Mouse (Mus musculus) layer of hippocampus, adult 6 months (tissue): Measurements from ENCODE around the gene Tssk2. TPM values are rescaled to one million over a fixed set of nuclear protein-coding genes. Genes with fewer than 3 reads are reported as not detected.

Experiments
- long read RNA-seq, 2 experiments: library from polyadenylated mRNA; unstranded; transcript quantifications; one replicate each; pipeline ENCODE4 v2.0.0; 2019 to 2020
- polyA plus RNA-seq: library from polyadenylated mRNA; unstranded; fragments of <200 nt; fragmentation: Nextera tagmentation; gene quantifications from 2 replicates; pipeline ENCODE4 v1.2.3, GENCODE M21; 2021

The Tssk2 gene
- not detected in 2 replicates for polyA plus RNA-seq
- long read RNA-seq, experiment 1, result 0 reads
- long read RNA-seq, experiment 2, result 0 reads

DNA sequence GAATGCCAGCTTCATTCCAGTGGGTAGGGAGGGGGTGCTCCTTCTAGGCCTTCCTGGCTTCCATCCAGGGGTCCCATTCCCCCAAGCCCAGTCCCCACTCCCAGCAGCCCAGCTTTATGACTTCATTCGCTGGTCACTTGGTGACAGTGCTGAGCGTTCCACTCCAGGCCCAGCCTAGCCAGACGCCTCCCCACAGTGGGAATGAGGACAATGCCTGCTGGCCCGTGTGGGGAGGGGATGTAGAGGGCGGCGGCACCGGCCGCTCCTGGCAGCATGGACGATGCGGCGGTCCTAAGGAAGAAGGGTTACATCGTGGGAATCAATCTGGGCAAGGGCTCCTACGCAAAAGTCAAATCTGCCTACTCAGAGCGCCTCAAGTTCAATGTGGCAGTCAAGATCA is at the start of gene Tssk2, which contains the start of gene Dgcr2:
Tssk2 (plus strand) TSS at position 176 of the 400 bp plus-strand sequence.
Dgcr2 (minus strand) TSS at position 101 of the 400 bp plus-strand sequence.

DNA sequence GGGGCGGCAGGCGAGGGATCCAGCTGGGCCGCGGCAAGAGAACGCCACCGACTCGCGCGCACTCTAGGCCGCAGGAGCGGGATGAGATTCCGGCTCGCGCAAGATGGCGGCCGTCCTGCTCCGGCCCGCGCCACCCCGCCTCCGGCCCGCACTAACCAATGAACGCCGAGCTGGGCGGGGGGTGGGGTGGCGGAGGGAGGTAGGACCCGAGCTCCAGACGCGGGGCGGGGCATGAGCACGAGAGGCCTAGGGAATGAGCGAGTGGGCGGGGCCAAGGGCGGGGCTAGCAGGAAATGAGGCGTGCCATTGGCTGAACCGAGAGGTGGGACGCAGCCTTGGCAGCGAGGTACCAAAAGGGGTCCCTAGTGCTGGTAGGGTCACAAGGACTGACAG is 6.9 kb upstream of the Tssk2 start, which contains the start of gene Gm20518:
Gm20518 (minus strand) TSS at position 105 of the 393 bp plus-strand sequence.

DNA sequence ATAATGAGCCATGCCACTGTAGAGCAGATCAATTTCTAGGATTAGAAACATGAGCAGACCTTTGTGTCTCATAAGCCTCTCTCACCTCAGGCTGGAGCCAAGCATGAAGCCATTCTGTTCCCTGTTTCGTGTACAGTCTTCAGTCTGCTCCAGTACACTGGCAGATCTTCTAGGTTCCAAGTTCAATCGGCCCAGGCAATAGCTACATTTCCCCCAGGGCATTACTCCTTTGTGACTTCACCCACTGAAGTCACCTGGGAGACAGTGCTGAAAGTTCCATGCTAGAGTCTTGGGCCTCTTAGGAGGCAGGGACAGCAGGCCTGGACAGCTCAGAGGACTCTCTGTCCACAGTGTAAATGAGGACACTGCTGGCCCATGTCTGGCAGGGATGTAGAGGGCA is 4.5 kb upstream of the Tssk2 start, which contains the start of gene Tssk1:
Tssk1 (plus strand) TSS at position 301 of the 400 bp plus-strand sequence.

DNA sequence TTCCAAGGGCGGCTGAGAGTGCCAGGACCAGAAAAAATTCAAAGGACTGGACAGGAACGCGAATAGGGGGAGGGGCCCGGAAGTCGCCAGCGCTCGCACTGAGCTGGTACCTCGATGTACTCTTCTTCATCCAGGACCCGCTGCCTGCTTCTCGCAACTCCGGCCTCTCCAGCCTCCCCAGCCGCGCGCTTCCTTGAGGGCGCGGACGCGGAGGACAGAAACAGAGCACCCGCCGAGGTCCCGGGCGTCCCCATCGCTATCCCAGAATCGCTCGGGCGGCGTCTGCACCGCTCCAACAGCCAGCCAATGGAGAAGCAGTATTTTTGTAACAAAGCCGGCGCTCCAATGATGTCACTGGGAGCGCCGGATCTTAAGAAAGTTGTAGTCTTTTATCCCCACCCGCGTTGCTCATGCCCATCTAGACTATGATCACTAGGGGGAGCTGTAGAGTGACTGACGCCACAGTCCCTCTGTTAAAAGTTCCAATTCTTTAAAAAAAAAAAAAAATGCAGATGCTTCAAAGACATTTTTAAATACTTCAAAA is 12.7 kb downstream of the Tssk2 start, which contains the start of gene Ess2:
Ess2 (minus strand) TSS at position 297 of the 544 bp plus-strand sequence.

DNA sequence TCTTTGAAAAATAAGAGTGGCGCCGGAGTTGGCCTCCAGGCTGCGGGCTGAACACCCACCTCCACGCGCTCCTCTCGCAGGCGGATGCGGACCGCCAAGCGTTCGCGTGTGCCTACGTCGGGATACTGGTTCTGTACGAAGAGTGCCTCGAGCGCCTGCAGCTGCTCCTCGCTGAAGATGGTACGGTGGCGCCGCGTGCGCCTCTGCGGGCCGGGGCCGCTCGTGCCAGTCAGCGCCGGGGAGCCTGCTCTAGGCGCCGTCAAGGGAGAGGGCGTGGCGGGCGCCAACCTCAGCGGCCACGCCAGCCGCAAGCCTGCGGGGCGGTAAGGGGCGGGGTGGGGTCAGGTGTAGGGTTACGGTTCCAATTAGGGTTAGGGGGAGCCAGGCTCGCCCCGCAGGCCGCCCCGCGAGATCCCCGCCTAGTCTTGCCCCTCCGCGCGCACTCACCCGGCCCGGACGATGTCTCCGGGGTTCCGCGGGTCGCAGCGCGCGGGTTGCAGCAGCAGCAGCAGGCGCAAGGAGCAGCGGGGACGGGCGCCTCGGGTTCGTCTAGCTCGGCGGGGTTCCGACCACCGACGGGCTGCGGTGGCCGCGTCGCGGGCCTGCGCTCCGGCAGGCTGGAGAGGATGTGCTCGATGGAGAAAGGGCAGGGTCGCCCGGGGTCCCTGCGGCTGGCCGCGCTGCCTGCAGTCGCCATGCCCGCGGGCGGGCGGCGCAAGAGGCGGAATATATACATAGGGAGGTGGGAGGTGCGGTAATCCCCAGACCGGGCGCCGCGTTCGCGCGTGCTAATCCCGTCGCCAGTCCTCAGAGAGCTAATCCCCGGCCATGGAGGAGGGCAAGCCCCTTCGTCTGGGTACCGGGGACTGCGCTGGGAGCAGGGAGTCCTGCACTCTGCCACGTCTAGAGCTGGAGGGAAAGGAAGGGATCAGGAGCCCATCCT is 16.1 kb downstream of the Tssk2 start, which contains the start of gene Gsc2:
Gsc2 (minus strand) TSS at position 753 of the 943 bp plus-strand sequence.

DNA sequence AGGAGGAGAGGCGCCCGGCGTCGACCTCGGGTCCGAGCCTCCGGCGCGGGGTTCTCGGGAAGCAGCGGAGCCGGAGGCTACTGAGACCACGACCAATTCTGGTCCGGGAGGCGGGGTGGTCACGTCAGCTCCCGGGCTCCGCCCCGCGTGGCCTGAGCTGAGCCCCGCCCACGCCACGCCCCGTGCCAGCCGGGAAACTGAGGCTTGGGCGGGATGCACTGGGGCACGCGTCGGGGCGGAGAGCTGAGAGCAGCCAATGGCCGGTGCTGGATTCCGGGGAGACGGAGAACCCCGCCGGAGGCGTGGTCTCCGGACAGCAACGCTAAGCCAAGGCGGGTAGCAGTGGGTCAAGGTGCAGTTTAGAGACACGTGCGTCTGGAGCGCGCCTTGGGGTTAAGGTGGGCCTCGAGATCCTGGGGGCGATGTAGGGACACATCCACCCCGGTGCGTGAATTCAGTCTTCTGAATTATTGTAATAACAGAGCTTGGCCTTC is 29.7 kb downstream of the Tssk2 start, which contains the start of gene Slc25a1:
Slc25a1 (minus strand) TSS at position 133 of the 494 bp plus-strand sequence.

Other genes with a start within 250 kb of the Tssk2 start
- gene Med15, start 165.7 kb upstream of the Tssk2 start, polyA plus RNA-seq, result 46.8 and 48.5 TPM in 2 replicates
- gene Klhl22, start 139.0 kb upstream of the Tssk2 start, polyA plus RNA-seq, result 77.4 and 82.5 TPM in 2 replicates
- gene Scarf2, start 101.4 kb upstream of the Tssk2 start, polyA plus RNA-seq, result 0.55 and 1.2 TPM in 2 replicates
- 0.93 and 1.1 TPM in 2 replicates for gene B830017H08Rik, start 65.5 kb upstream of the Tssk2 start, polyA plus RNA-seq
- gene Car15, start 60.3 kb upstream of the Tssk2 start, polyA plus RNA-seq, result 1.9 and 3.3 TPM in 2 replicates
- gene Gm20518, start 7.0 kb upstream of the Tssk2 start, polyA plus RNA-seq, result 0.11 and 0.40 TPM in 2 replicates
- gene Tssk1, start 4.4 kb upstream of the Tssk2 start, polyA plus RNA-seq, result not detected in 2 replicates
- 85.0 and 101 TPM in 2 replicates for gene Dgcr2, start 75 bp upstream of the Tssk2 start, polyA plus RNA-seq
- gene Ess2, start 12.7 kb downstream of the Tssk2 start, polyA plus RNA-seq, result 16.4 and 18.7 TPM in 2 replicates
- not detected in 2 replicates for gene Gsc2, start 16.4 kb downstream of the Tssk2 start, polyA plus RNA-seq
- gene Slc25a1, start 29.6 kb downstream of the Tssk2 start, polyA plus RNA-seq, result 64.2 and 74.4 TPM in 2 replicates
- gene Vpreb2, start 81.8 kb downstream of the Tssk2 start, polyA plus RNA-seq, result not detected in 2 replicates
- gene Dgcr6, start 154.2 kb downstream of the Tssk2 start, polyA plus RNA-seq, result 158 and 178 TPM in 2 replicates
- 47.9 and 57.4 TPM in 2 replicates for gene Prodh, start 191.6 kb downstream of the Tssk2 start, polyA plus RNA-seq
- 10.2 and 12.5 TPM in 2 replicates for gene Rtn4r, start 229.0 kb downstream of the Tssk2 start, polyA plus RNA-seq